Mouse (Mus musculus) embryonic fibroblast, embryonic 13.5 days (primary cell): Measurements from ENCODE around the gene Ncln. TPM values are rescaled to one million over a fixed set of nuclear protein-coding genes. Genes with fewer than 3 reads are reported as not detected.

Experiments
- H3K27ac ChIP-seq: 2 replicates; pipeline ENCODE4 v1.5.1; 2012; ENCODE audit warnings: low read length, control low read depth, inconsistent platforms; ENCODE audit not compliant: insufficient read depth
- H3K4me1 ChIP-seq: 2 replicates; pipeline ENCODE4 v1.6.1; 2011; ENCODE audit warnings: low read length; ENCODE audit not compliant: control insufficient read depth, insufficient read depth
- H3K4me3 ChIP-seq: 2 replicates; pipeline ENCODE4 v1.5.1; 2011; ENCODE audit warnings: mild to moderate bottlenecking, control low read depth, low read length; ENCODE audit not compliant: insufficient read depth
- CTCF ChIP-seq: IDR thresholded peaks from 2 replicates; pipeline ENCODE4 v1.5.1; 2011; ENCODE audit warnings: mild to moderate bottlenecking, control low read depth, low read length, moderate library complexity, borderline replicate concordance; ENCODE audit not compliant: insufficient read depth
- POLR2A ChIP-seq: IDR thresholded peaks from 2 replicates; pipeline ENCODE4 v1.6.1; 2011; ENCODE audit warnings: low read depth, mild to moderate bottlenecking, control low read depth, low read length, moderate library complexity
- polyA plus RNA-seq: library from polyadenylated mRNA; stranded (reverse); fragments of >200 nt; gene quantifications from 2 replicates; pipeline ENCODE4 v1.2.4, GENCODE M21; 2011; ENCODE audit warnings: low read depth; ENCODE audit not compliant: missing spikeins, insufficient read length

Gene Ncln
- polyA plus RNA-seq, 1 experiment = 62.8 TPM

DNA sequence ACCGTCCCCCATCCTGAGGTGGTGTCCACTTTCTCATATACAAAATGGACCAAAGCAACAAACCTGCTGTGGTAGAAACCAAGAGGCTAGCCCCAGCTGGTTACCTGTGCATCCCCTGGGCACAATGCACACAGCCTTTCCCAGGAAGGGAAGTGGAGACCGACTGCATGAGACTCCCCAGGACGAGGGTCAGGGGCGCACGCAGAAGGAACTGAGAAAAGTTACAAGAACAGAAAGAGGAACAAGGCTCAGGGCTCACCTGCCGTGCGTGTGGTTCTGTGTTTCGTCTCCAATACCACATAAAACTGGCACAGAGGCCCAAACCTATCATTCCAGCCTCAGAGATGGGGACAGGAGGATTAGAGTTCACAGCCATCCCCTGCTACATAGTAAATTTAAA, 21.0 kb upstream of the Ncln start:
- no peaks in the 10 kb centered on the region for H3K4me1 ChIP-seq
- no peak overlapping the region for H3K4me3 ChIP-seq
- H3K27ac ChIP-seq = no peak overlapping the region
- TF ChIP-seq CTCF (no peak), POLR2A (no peak)

DNA sequence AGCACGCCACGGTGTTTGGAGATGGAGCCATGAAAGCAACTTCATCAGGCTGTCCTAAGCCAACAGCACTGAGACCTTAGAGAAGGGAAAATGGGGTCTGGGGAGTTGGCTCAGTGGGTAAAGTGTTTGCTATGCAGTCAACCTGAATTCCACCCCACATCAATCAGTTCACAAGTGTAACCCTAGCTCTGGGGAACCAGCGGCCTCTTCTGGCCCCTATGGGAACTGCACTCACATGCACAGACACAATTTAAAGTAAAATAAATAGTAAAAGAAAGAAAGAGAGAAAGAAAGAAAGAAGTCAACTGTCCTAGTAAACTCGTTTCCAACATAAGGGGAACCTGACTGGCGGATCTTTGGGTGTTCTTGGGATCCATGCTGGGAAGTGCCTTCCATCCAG, 17.6 kb upstream of the Ncln start:
- Histone ChIP-seq H3K4me1 (no peaks in the 10 kb centered on the region), H3K27ac (no peak overlapping the region), H3K4me3 (no peak overlapping the region)
- TF ChIP-seq POLR2A = no peak
- no peak for TF ChIP-seq CTCF

DNA sequence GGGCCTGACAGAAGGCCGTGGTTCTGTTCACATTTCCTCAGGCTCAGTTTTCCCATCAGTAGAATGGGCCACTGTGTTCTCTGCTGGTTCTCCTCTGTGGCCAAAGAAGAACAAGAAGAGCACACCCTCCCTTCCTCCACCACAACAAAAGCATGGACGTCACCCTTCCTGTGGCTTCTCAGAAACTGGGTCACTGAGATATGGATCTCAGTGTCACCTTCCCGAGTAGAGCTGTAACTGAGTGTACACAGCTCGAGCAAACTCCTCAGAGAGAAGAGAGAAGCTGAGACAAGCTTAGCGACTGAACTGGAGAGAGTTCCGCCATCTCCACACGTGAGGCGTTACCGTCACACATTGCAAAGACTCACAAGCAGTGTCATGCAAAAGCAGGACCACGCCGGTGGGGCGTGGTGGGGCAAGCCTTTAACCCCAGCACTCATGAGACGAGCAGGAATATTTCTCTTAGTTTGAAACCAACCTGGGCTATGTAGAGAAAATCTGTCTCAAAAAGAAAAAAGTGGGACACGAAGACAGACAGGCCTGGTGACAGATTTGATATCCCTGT, 14.1 kb upstream of the Ncln start:
- no peak overlapping the region for H3K27ac ChIP-seq
- H3K4me1 ChIP-seq = no peaks in the 10 kb centered on the region
- TF ChIP-seq CTCF = no peak
- TF ChIP-seq POLR2A = no peak
- H3K4me3 ChIP-seq = no peak overlapping the region

DNA sequence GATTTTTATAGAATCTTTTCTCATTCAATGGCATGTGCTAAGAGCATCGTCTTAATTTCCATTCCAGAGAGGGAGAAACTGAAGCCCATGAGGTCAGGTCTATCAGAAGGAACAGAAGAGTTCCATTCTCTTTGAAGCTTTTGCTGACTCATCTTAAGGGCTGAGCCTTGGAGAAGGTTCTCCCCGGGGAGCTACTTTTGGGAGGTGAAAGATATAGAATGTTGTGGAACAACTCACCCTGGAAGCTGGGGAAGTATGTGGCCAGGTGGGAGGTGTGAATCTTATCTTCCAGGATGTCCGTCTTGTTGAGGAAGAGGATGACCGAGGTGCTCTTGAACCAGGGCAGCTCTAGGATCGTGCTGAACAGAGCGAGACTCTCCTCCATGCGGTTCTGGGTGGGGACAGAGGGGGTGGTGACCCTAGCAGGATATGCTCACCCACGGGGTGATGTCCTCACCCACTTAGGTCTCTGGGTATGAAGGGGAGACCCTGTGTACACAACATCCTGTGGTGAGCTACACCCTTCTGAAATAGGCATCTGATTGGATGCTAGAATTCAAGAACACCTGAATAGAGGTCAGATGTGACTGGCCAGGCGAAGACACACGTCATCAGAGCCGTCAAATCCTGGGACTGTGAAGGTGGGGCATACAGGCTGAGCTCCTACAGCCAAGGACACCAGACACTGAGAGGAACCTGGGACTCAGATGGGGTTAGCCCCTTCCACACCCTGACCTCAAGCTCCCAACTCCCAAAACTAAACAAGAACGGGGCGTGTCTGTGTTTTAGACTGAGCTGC, 11.7 kb upstream of the Ncln start:
- H3K4me3 ChIP-seq = no peak overlapping the region
- no peaks in the 10 kb centered on the region for H3K4me1 ChIP-seq
- TF ChIP-seq POLR2A (no peak), CTCF (no peak)
- H3K27ac ChIP-seq = no peak overlapping the region

DNA sequence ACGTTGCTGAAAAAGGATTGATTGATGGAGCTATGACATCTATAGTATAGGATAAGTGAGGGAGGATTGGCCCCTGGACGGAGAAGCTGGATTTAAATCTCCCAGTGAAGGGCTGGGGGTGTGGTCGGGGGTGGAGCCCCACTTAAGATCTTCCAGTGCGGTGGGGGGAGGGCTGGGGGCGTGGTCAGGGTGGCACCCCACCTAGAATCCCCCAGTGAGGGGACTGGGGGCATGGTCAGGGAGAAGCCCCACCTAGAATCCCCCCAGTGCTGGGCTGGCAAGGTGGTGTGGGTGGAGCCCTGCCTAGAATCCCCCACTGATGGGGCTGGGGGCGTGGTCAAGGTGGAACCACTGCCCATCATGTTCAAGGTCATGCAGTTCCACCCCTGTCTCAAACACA, 10.9 kb upstream of the Ncln start:
- Histone ChIP-seq H3K27ac (no peak overlapping the region), H3K4me1 (no peaks in the 10 kb centered on the region), H3K4me3 (no peak overlapping the region)
- TF ChIP-seq POLR2A = no peak
- no peak for TF ChIP-seq CTCF

DNA sequence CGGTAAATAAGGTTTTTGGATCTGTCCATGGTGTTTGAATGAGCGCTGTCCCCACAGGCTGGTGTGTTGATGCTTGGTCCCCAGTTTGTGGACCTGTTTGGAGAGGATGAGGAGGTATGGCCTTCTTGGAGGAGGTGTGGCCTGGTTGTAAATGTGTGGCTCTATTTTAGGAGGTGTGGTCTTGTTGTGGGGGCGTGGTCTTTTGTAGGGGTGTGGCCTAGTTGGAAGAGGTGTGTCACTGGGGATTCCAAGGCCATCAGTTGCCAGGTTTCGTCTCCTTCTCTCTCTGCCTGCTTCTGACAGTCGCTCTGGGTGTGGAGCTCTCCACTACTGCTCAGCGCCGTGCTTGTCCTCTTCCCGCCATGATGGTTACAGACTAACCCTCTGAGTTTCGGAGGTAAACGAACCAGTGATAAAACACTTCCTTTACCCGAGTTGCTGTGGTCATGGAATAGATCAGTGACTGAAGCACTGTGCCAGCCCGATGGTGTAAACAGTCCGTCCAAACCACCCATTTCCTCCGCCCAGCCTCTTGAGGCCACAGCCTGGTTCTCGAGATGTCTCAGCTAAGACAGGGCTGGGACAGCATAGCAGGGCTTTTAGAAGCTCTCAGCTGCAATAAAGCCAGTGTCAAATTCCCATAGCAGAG, 8.9 kb upstream of the Ncln start:
- no peaks in the 10 kb centered on the region for H3K4me1 ChIP-seq
- no peak overlapping the region for H3K27ac ChIP-seq
- TF ChIP-seq CTCF = no peak
- no peak for TF ChIP-seq POLR2A
- no peak overlapping the region for H3K4me3 ChIP-seq

DNA sequence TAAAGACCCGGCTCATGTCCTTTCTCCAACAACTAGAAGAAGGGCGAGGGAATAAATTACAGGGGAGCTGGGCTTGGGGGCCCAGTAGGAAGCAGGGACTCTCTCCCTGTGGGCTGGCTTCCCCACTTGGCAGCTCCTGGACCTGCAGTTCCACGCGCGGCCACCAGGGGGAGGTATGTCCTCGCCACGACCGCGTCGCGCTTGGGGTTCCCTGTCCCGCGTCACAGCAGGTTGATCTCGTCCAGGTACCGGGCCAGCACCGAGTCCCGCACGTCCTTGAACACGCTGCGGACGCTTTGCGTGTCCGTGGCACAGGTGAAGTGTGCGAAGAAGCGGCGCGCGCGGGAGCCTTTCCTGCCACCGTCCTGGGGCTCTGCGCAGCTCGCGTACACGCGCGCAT, 6.5 kb upstream of the Ncln start:
- no peaks in the 10 kb centered on the region for H3K4me1 ChIP-seq
- TF ChIP-seq POLR2A (no peak), CTCF (peak; percentile 99)
- H3K27ac ChIP-seq = no peak overlapping the region
- no peak overlapping the region for H3K4me3 ChIP-seq

DNA sequence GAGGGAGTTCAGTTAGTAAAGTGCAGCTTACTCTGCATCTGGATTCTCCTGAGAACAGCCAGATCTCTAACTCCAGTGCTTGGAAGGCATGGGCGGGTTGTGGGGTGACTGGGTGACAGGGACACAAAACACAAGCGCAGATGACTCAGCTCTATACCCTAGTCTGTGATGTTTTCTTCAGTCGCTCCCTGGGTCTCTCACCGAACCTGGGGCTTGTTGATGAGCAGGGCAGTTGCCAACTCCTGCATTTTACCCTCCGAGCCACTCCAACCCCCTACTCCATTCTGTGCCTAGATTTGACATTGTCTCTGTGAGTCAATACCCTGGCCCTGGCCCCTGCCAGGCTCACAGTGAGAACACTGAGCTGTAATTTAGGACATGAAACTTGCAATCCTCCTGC, 5.7 kb upstream of the Ncln start:
- H3K4me1 ChIP-seq = no peaks in the 10 kb centered on the region
- TF ChIP-seq POLR2A = no peak
- no peak overlapping the region for H3K27ac ChIP-seq
- no peak overlapping the region for H3K4me3 ChIP-seq

DNA sequence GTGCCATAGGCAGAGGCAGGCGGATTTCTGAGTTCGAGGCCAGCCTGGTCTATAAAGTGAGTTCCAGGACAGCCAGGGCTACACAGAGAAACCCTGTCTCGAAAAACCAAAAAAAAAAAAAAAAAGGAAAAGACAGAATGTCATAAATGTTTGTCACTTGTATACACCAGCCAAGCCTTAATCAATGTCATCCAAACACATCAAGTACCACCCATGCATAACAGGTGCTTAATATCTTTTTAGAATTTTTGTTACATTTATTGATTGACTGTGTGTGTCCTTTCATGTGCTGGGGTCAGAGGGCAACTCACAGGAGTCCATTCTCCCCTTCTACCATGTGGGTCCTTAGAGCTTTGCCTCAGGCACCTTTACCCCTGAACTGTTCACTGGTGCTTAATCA, 3.8 kb upstream of the Ncln start, which contains the start of gene S1pr4:
Gene S1pr4, minus strand, starts transcription at position 101 of the 400 bp plus-strand sequence.
- no peak within 1 kb of the TSS for H3K27ac ChIP-seq
- H3K4me3 ChIP-seq = no peak within 1 kb of the TSS
- TF ChIP-seq POLR2A (no peak), CTCF (no peak)
- H3K4me1 ChIP-seq = no peaks in the 10 kb centered on the region
